Mouse (Mus musculus): ENCODE results near the gene Mylk2.
A peak's percentile ranks its signal among the peaks of the same experiment; 100 is the strongest.

Gene Mylk2

GRCm38 (mm10) chr2:152914310-152915120, 3.4 kb downstream of the Mylk2 start:
- peak; percentile 92 to 94 for DNase-seq

- no peak for DNase-seq
Measured at GRCm38 (mm10) chr2:152915453-152915852, 4.3 kb downstream of the Mylk2 start.

GRCm38 (mm10) chr2:152916111-152916510, 5.0 kb downstream of the Mylk2 start:
- no peak for DNase-seq

GRCm38 (mm10) chr2:152917671-152918070, 6.5 kb downstream of the Mylk2 start:
- no peak for DNase-seq

GRCm38 (mm10) chr2:152922376-152922775, 11.2 kb downstream of the Mylk2 start:
- DNase-seq = no peak

- peak; percentile 75 to 77 for DNase-seq
Measured at GRCm38 (mm10) chr2:152923621-152924020, 12.5 kb downstream of the Mylk2 start.

GRCm38 (mm10) chr2:152924128-152924527, 13.0 kb downstream of the Mylk2 start:
- no peak for DNase-seq

- no peak for DNase-seq
Measured at GRCm38 (mm10) chr2:152924543-152924942, 13.4 kb downstream of the Mylk2 start.

- no peak for DNase-seq
Measured at GRCm38 (mm10) chr2:152925189-152925872, 14.2 kb downstream of the Mylk2 start.

GRCm38 (mm10) chr2:152926896-152927295, 15.7 kb downstream of the Mylk2 start:
- no peak for DNase-seq

GRCm38 (mm10) chr2:152927371-152927770, 16.2 kb downstream of the Mylk2 start:
- DNase-seq = no peak

GRCm38 (mm10) chr2:152928219-152928987, 17.3 kb downstream of the Mylk2 start:
- no peak for DNase-seq

GRCm38 (mm10) chr2:152928988-152929370, 17.8 kb downstream of the Mylk2 start:
- DNase-seq = no peak

- no peak for DNase-seq
Measured at GRCm38 (mm10) chr2:152930276-152930675, 19.1 kb downstream of the Mylk2 start.

GRCm38 (mm10) chr2:152931456-152932160, 20.5 kb downstream of the Mylk2 start:
- DNase-seq = no peak

- DNase-seq = no peak
Measured at GRCm38 (mm10) chr2:152933048-152933447, 21.9 kb downstream of the Mylk2 start, which contains the start of gene Foxs1. TSS of gene Foxs1 (minus strand) at chr2:152933208.

GRCm38 (mm10) chr2:152933614-152934013, 22.5 kb downstream of the Mylk2 start:
- peak; percentile 65 to 79 for DNase-seq

- peak; percentile 56 to 77 for DNase-seq
Measured at GRCm38 (mm10) chr2:152939846-152940245, 28.7 kb downstream of the Mylk2 start.

- DNase-seq = no peak
Measured at GRCm38 (mm10) chr2:152941106-152941505, 30.0 kb downstream of the Mylk2 start.

- no peak for DNase-seq
Measured at GRCm38 (mm10) chr2:152941776-152942175, 30.6 kb downstream of the Mylk2 start.

- DNase-seq = peak; percentile 33 to 45
Measured at GRCm38 (mm10) chr2:152942898-152943515, 31.9 kb downstream of the Mylk2 start.

- DNase-seq = no peak
Measured at GRCm38 (mm10) chr2:152943568-152943967, 32.4 kb downstream of the Mylk2 start.
